19 mouse cellular contexts compared by ENCODE assay signal in the genomic region with DNA sequence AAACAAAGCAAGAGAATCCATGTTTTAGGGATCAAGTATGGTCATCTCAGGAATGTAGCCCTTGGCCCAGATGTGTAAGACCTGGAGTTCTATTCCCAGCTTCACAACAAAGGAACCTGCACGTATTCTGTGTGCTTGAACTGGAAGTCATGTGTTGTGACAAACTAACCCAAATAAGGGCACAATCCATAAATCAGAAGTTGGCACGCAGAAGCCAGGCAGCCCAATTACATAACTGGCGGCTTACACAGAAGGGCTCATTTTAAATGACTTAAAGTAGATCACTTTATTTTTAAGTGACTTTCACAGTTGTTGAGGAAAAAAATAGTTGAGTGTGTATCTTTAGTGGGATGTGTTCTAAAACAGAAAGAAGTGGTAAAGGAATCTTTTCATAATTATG. TPM values are rescaled to one million over a fixed set of nuclear protein-coding genes. Genes with fewer than 3 reads are reported as not detected.
DNase-seq lines count a peak whose midpoint lies in the region.
"Had no signal": no experiment of that assay in that cellular context is flagged by ENCODE, and none has a peak within 500 bp of the region (broad histone marks: within the 10 kb centered on the region; RNA-seq: fewer than 3 reads in every experiment).

No protein-coding gene starts in this region.

- peak; percentile 34 to 67 for DNase-seq in adrenal gland, adult (ENCODE audit: inconsistent age in 2 of 2, low spot score in 1 of 2)
- no peak for DNase-seq in adrenal gland, postnatal 10 days
- DNase-seq in left cerebral cortex, adult 18-20 months (ENCODE audit: low spot score in 2 of 2) = peak; percentile 39 to 53
- DNase-seq in left cerebral cortex, postnatal 10 days (ENCODE audit: extremely low spot score in 1 of 2, low spot score in 2 of 2) = no peak
- DNase-seq in right cerebral cortex, adult 2 months (ENCODE audit: low spot score in 2 of 2) = peak; percentile 55 to 58
- no peak for DNase-seq in right cerebral cortex, postnatal 4 days
- DNase-seq in left cerebral cortex, postnatal 36 days (ENCODE audit: low spot score in 2 of 2) = peak; percentile 48 to 60
- DNase-seq in layer of hippocampus, postnatal 10 days (ENCODE audit: low spot score in 2 of 2) = no peak
- DNase-seq: adrenal gland, postnatal 14 days; B cell, adult 2 months; cerebellum, adult 2 months; cerebellum, postnatal 10 days; embryo, embryonic 11 days; gastrocnemius, postnatal 10 days; heart, adult 18-20 months; heart, postnatal 10 days; heart, postnatal 4 days had no signal

- intact Hi-C loops in left cerebral cortex, postnatal 10 days (cut with DNase I) = no loop called here
- intact Hi-C loops in left cerebral cortex, postnatal 36 days (cut with DNase I) = loop anchor here (5.0 kb wide), 1 partner anchor 96 kb away; no protein-coding TSS in a partner anchor

RNA-seq across cellular contexts. Expression of a gene that starts 19.1 kb away (rescaled TPM):
- total RNA-seq in adrenal gland, postnatal 10 days (2021) = 10 to 100 TPM; 10.7 to 12.7 TPM
- total RNA-seq in left cerebral cortex, adult 18-20 months (2021) = 10 to 100 TPM; 11.3 to 12.1 TPM
- total RNA-seq in left cerebral cortex, postnatal 10 days (2021) = 10 to 100 TPM in 1 of 2 experiments, 1 to 10 TPM in 1; 9.7 to 11.7 TPM
- total RNA-seq in left cerebral cortex, postnatal 36 days (2021) = 10 to 100 TPM; 12.1 to 13.1 TPM
- total RNA-seq in layer of hippocampus, postnatal 10 days (2021) = 10 to 100 TPM; 10.3 to 11.9 TPM

RNA-seq across cellular contexts. Expression of a gene that starts 21.4 kb away (rescaled TPM):
- 10 to 100 TPM; 14.4 to 17.2 TPM for total RNA-seq in adrenal gland, postnatal 10 days (2021)
- total RNA-seq in left cerebral cortex, adult 18-20 months (2021) = 100 to 1,000 TPM; 124 to 132 TPM
- 10 to 100 TPM; 51.1 to 54.5 TPM for total RNA-seq in left cerebral cortex, postnatal 10 days (2021)
- total RNA-seq in left cerebral cortex, postnatal 36 days (2021) = 100 to 1,000 TPM; 125 to 129 TPM
- 10 to 100 TPM; 63.1 to 68.0 TPM for total RNA-seq in layer of hippocampus, postnatal 10 days (2021)

RNA-seq across cellular contexts. Expression of a gene that starts 33.2 kb away (rescaled TPM):
- total RNA-seq in adrenal gland, postnatal 10 days (2021) = not detected
- total RNA-seq in left cerebral cortex, adult 18-20 months (2021) = 100 to 1,000 TPM in 1 of 2 experiments, 10 to 100 TPM in 1; 99.3 to 102 TPM
- total RNA-seq in left cerebral cortex, postnatal 10 days (2021) = 10 to 100 TPM; 80.8 to 96.0 TPM
- total RNA-seq in left cerebral cortex, postnatal 36 days (2021) = 10 to 100 TPM; 95.4 to 97.9 TPM
- 10 to 100 TPM; 60.0 to 68.6 TPM for total RNA-seq in layer of hippocampus, postnatal 10 days (2021)
- total RNA-seq: adrenal gland, postnatal 14 days; G1E; gastrocnemius, postnatal 4 days; heart, adult 18-20 months; heart, postnatal 10 days; heart, postnatal 4 days had no signal

Comparison
In these comparisons a context has a peak if more than half of its experiments do, and no peak if none do; other contexts are left out.
1. DNase-seq: peak in adrenal gland, adult (2 of 2), left cerebral cortex, adult 18-20 months (2 of 2), right cerebral cortex, adult 2 months (2 of 2) and left cerebral cortex, postnatal 36 days (2 of 2); none in adrenal gland, postnatal 10 days (single experiment), left cerebral cortex, postnatal 10 days (0 of 2), right cerebral cortex, postnatal 4 days (single experiment) and layer of hippocampus, postnatal 10 days (0 of 2).
2. RNA of a gene that starts 33.2 kb away (total RNA-seq): 99.3 to 102 TPM in left cerebral cortex, adult 18-20 months, 95.4 to 97.9 TPM in left cerebral cortex, postnatal 36 days, 80.8 to 96.0 TPM in left cerebral cortex, postnatal 10 days and 60.0 to 68.6 TPM in layer of hippocampus, postnatal 10 days; not detected in adrenal gland, postnatal 10 days; every median in the first group is over 10 times any median in the second.